Mouse (Mus musculus): ENCODE results near the gene Triml1. TPM values are rescaled to one million over a fixed set of nuclear protein-coding genes. Genes with fewer than 3 reads are reported as not detected.

Triml1 gene
- not detected in 2 replicates for polyA plus RNA-seq (2016; fragmentation: Nextera tagmentation; extraction: Ambion mirVana)

DNA sequence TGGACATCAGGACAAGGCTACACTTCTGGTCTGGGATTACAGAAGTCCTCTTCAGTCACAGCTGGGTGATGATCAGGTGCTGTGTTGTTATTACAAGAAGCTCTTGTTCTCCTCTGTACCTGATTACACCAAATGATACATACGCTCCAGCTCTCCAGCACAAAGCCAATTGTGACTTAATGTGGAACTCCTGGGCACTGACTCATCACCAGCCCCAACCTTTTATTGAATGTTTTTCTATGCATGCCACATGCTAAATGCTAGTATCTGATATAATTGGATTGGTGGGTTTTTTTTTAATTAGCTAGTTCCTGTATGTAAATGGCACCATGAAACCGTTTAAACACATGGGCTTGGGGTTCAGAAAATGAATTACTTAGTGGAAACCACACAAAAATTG lies at the start of gene Triml1:
Triml1 (minus strand) TSS at position 101 of the 400 bp plus-strand sequence.
- Histone ChIP-seq H3K4me2 (replicated peaks) (no peak within 1 kb of the TSS), H3K36me3 (no peaks in the 10 kb centered on the region), H3K27me3 (replicated peaks) (no peaks in the 10 kb centered on the region), H3K9me3 (no peaks in the 10 kb centered on the region), H3K4me3 (no peak within 1 kb of the TSS), H3K27ac (no peak within 1 kb of the TSS), H3K9ac (no peak within 1 kb of the TSS), H3K4me1 (no peaks in the 10 kb centered on the region)
- no peak for ATAC-seq (ENCODE audit: low FRiP score, low read depth)
- 83% methylated on average over 2 of the region's 2 CpGs for WGBS

DNA sequence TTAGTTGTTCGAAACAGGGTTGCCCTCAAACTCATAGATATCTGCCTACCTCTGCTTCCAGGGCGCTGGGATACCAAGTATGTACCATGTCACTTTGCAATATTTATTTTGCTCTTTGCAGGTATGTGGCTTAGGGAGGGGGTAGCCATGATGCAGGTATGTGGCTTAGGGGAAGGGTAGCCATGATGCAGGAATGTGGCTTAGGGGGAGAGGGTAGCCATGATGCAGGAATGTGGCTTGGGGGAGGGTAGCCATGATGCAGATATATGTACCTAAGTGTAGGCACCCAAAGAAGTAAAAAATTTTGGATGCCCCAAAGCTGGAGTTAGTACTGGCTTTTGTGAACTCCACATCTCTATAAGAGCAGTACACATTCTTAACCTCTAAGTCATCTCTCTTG lies 41.0 kb upstream of the Triml1 start:
- H3K9me3 ChIP-seq: no peaks in the 10 kb centered on the region
- H3K4me1 ChIP-seq: no peaks in the 10 kb centered on the region
- 92% methylated on average over 2 of the region's 2 CpGs for WGBS
- H3K4me2 ChIP-seq (replicated peaks): no peak overlapping the region
- no peaks in the 10 kb centered on the region for H3K27me3 ChIP-seq (replicated peaks)
- ATAC-seq (ENCODE audit: low FRiP score, low read depth): no peak
- H3K9ac ChIP-seq: no peak overlapping the region
- H3K27ac ChIP-seq: no peak overlapping the region
- H3K4me3 ChIP-seq: no peak overlapping the region
- no peaks in the 10 kb centered on the region for H3K36me3 ChIP-seq

- no peaks in the 10 kb centered on the region for H3K4me1 ChIP-seq
Measured at GRCm38 (mm10) chr8:43180054-43180690, 38.9 kb upstream of the Triml1 start, which contains the start of gene Triml2. TSS of gene Triml2 (plus strand) at chr8:43180541.

GRCm38 (mm10) chr8:43179189-43179588 lies 37.9 kb upstream of the Triml1 start:
- 76% methylated on average over 4 of the region's 4 CpGs for WGBS
- Histone ChIP-seq H3K4me2 (replicated peaks) (no peak overlapping the region), H3K27ac (no peak overlapping the region), H3K9ac (no peak overlapping the region), H3K4me1 (no peaks in the 10 kb centered on the region), H3K9me3 (no peaks in the 10 kb centered on the region), H3K27me3 (replicated peaks) (no peaks in the 10 kb centered on the region), H3K36me3 (no peaks in the 10 kb centered on the region), H3K4me3 (no peak overlapping the region)
- no peak for ATAC-seq (ENCODE audit: low FRiP score, low read depth)

More at GRCm38 (mm10) chr8:43180054-43180690, 38.9 kb upstream of the Triml1 start, which contains the start of gene Triml2:
- Histone ChIP-seq H3K9me3 (no peaks in the 10 kb centered on the region), H3K27ac (no peak within 1 kb of the TSS), H3K9ac (no peak within 1 kb of the TSS), H3K27me3 (replicated peaks) (no peaks in the 10 kb centered on the region), H3K36me3 (no peaks in the 10 kb centered on the region), H3K4me2 (replicated peaks) (no peak within 1 kb of the TSS), H3K4me3 (no peak within 1 kb of the TSS)
- ATAC-seq (ENCODE audit: low FRiP score, low read depth): no peak
- WGBS: 92% methylated on average over 13 of the region's 13 CpGs

DNA sequence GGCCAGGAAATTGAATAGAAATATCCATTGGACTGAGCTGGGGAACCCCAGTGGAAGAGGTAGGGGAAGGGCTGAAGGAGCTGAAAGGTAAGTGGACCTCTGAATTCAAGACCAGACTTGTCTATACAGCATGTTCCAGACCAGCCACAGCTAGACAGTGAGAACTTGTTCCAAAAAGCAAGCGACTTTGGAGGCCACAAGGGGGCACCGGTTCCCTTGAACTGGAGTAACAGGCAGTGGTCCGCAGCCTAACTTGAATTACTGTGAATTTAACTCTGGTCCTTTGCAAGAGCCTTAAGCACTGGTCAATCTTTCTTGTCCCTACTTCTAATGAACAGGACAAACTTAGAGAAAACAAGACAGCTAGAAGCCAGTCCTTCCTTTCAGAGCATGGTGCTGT lies 37.0 kb upstream of the Triml1 start:
- WGBS: 48% methylated on average over 3 of the region's 3 CpGs

DNA sequence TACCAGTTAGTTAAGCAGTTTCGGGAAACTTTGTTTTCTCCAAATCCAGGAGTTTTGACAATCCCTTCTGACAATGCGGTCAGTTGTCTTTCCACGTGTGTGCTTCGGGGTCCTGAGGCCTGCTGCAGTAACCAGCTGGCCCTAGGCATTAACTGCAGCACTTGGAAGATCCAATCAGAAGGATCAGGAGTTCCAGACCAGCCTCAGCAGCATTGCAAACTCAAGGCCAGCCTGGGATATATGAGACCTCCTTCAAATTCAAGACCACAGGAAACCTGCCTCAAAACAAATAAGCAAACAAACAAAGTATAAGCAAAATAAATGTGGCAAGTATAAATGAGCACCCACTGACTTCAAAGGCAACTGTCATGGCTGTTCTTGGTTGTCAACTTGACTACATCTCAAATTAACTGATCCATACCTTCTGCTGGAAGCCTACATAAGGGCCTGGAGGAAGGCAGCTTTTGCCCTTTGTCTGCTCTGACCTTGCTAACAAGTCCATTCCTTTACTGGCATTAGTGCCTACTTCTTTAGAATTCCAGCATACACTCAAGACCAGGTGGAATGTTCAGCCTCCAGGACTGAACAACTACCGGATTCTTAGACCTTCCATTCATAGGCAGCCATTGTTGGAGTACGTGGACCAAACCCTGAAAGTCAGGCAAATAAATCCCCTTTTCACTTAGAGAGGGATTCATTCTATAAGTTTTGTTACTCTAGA lies 35.6 kb upstream of the Triml1 start:
- Histone ChIP-seq H3K9me3 (no peaks in the 10 kb centered on the region), H3K27ac (no peak overlapping the region), H3K4me2 (replicated peaks) (no peak overlapping the region), H3K4me1 (no peaks in the 10 kb centered on the region), H3K27me3 (replicated peaks) (no peaks in the 10 kb centered on the region), H3K9ac (no peak overlapping the region), H3K4me3 (no peak overlapping the region), H3K36me3 (no peaks in the 10 kb centered on the region)
- ATAC-seq (ENCODE audit: low FRiP score, low read depth): no peak
- WGBS: 93% methylated on average over 6 of the region's 6 CpGs

More for the DNA sequence above, 37.0 kb upstream of the Triml1 start:
- Histone ChIP-seq H3K9ac (no peak overlapping the region), H3K9me3 (no peaks in the 10 kb centered on the region), H3K4me2 (replicated peaks) (no peak overlapping the region), H3K27ac (no peak overlapping the region), H3K4me1 (no peaks in the 10 kb centered on the region), H3K27me3 (replicated peaks) (no peaks in the 10 kb centered on the region), H3K4me3 (no peak overlapping the region), H3K36me3 (no peaks in the 10 kb centered on the region)
- ATAC-seq (ENCODE audit: low FRiP score, low read depth): no peak

DNA sequence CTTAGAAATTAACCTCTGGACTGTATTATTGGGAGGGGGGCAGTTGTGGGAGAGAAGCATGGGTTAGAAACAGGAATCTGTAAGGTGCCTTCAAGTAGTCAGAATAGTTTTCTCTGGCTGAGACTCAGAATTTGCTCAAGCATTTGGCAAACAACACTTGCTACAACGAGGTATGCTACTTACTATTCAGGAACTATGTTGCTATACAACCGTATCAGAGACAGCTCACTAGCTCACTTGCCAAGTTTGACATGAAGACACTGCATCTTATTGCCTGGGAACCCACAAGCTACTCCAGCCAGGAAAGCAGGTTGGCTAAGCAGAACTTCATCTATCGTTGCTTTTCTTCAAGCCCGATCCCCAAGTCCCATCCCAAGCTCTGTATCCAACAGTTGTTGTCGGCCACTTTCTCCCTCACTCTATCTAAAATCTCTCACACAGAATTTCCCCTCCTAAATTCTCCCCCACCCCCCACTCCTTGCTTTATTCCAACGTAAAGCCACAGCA lies 28.0 kb upstream of the Triml1 start:
- Histone ChIP-seq H3K4me3 (no peak overlapping the region), H3K4me1 (no peaks in the 10 kb centered on the region), H3K9ac (no peak overlapping the region), H3K4me2 (replicated peaks) (no peak overlapping the region), H3K36me3 (no peaks in the 10 kb centered on the region), H3K9me3 (no peaks in the 10 kb centered on the region), H3K27me3 (replicated peaks) (no peaks in the 10 kb centered on the region), H3K27ac (no peak overlapping the region)
- WGBS: 87% methylated on average over 6 of the region's 6 CpGs
- no peak for ATAC-seq (ENCODE audit: low FRiP score, low read depth)

DNA sequence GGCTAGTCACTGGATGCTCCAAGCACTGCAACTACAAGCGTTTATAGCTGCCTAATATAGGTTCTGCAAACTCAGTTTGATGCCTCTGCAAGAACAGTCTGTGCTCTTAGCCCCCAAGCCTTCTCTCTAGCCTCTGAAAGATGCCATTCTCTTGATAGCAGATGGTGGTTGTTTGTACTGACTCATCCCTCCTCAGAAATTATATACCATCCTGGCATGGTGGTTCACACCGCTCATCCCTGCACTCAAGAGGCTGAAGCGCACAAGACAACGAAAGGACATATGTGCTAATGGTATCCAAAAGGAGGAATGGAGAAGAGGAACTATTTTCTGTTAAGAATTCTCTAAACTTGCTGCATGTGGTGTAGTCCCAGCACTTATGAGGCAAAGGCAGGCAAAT lies 26.8 kb upstream of the Triml1 start:
- ATAC-seq (ENCODE audit: low FRiP score, low read depth): no peak
- no peaks in the 10 kb centered on the region for H3K36me3 ChIP-seq
- no peak overlapping the region for H3K9ac ChIP-seq
- H3K4me3 ChIP-seq: no peak overlapping the region
- WGBS: 89% methylated on average over 4 of the region's 4 CpGs
- no peak overlapping the region for H3K27ac ChIP-seq
- no peaks in the 10 kb centered on the region for H3K4me1 ChIP-seq
- H3K27me3 ChIP-seq (replicated peaks): no peaks in the 10 kb centered on the region
- no peak overlapping the region for H3K4me2 ChIP-seq (replicated peaks)
- no peaks in the 10 kb centered on the region for H3K9me3 ChIP-seq

GRCm38 (mm10) chr8:43164453-43164852 lies 23.2 kb upstream of the Triml1 start:
- ATAC-seq (ENCODE audit: low FRiP score, low read depth): no peak
- H3K4me2 ChIP-seq (replicated peaks): no peak overlapping the region
- no peak overlapping the region for H3K27ac ChIP-seq
- H3K4me1 ChIP-seq: no peaks in the 10 kb centered on the region
- H3K4me3 ChIP-seq: no peak overlapping the region
- no peaks in the 10 kb centered on the region for H3K36me3 ChIP-seq
- H3K27me3 ChIP-seq (replicated peaks): no peaks in the 10 kb centered on the region
- 86% methylated on average over 3 of the region's 3 CpGs for WGBS
- H3K9ac ChIP-seq: no peak overlapping the region
- no peaks in the 10 kb centered on the region for H3K9me3 ChIP-seq

DNA sequence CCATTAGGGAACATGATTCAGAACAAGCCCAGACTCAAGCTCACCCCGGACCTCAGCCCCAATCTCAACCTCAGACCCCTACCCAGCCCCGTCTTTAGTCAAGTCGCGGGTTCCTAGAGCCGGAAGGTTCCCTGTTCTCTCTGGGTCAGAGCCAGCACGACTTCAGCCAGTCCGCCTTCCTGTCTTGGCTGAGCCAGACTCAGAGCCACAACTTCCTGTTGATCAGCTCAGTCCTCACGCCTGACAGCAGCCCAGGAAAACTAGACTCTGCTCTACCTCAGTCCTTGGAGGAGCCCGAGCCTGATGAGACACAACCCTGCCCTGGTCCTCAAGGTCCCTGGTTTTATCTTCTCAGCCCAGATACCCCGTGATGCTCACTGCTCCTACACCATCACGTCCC lies 22.0 kb upstream of the Triml1 start:
- Histone ChIP-seq H3K36me3 (no peaks in the 10 kb centered on the region), H3K4me1 (no peaks in the 10 kb centered on the region), H3K27me3 (replicated peaks) (no peaks in the 10 kb centered on the region), H3K4me3 (no peak overlapping the region), H3K27ac (no peak overlapping the region), H3K9me3 (no peaks in the 10 kb centered on the region), H3K4me2 (replicated peaks) (no peak overlapping the region), H3K9ac (no peak overlapping the region)
- 86% methylated on average over 11 of the region's 11 CpGs for WGBS
- no peak for ATAC-seq (ENCODE audit: low FRiP score, low read depth)

- H3K27me3 ChIP-seq (replicated peaks): no peaks in the 10 kb centered on the region
- H3K4me3 ChIP-seq: no peak overlapping the region
- H3K27ac ChIP-seq: no peak overlapping the region
- H3K9me3 ChIP-seq: no peaks in the 10 kb centered on the region
- ATAC-seq (ENCODE audit: low FRiP score, low read depth): no peak
- H3K4me1 ChIP-seq: no peaks in the 10 kb centered on the region
- H3K36me3 ChIP-seq: no peaks in the 10 kb centered on the region
- no peak overlapping the region for H3K9ac ChIP-seq
- WGBS: 88% methylated on average over 9 of the region's 9 CpGs
- H3K4me2 ChIP-seq (replicated peaks): no peak overlapping the region
Measured at GRCm38 (mm10) chr8:43149307-43149706, 8.0 kb upstream of the Triml1 start.

DNA sequence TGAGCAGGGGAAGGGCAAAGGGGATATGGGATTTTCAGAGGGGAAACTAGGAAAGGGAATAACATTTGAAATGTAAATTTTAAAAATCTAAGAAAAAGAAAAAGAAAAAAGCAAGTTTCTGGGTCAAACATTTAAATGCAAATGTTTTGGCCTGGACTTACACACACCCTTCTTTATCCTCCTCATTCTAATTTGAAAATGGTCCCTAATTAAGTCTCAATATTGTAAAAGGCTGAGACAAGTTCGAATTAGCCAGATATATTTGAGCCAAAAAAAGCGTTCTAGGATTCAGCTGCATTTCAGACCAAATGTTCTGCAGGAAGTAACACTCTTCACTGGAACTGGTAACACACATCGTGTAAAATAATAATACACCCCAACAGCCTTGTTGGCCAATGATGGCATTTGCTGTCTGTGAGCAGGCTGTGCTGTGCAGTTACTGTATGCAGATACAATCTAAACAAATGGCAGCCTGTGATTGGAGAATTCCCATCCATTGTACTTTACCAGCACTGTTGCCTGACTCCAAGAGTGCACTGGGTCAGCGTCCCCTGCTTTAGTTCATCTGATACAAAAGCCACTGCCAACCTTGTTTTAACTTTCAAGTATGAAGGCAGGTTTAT lies 30.0 kb downstream of the Triml1 start:
- WGBS: 85% methylated on average over 4 of the region's 4 CpGs
- ATAC-seq (ENCODE audit: low FRiP score, low read depth): no peak
- Histone ChIP-seq H3K9ac (no peak overlapping the region), H3K4me1 (no peaks in the 10 kb centered on the region), H3K4me3 (no peak overlapping the region), H3K27me3 (replicated peaks) (no peaks in the 10 kb centered on the region), H3K36me3 (no peaks in the 10 kb centered on the region), H3K9me3 (no peaks in the 10 kb centered on the region), H3K27ac (no peak overlapping the region), H3K4me2 (replicated peaks) (no peak overlapping the region)

Measured in neural tube, embryonic 12.5 days (tissue).